Mouse (Mus musculus) spleen, adult 2 months (tissue): Measurements from ENCODE around the gene Gm21497. TPM values are rescaled to one million over a fixed set of nuclear protein-coding genes. Genes with fewer than 3 reads are reported as not detected.
"Not testable (repeated sequence)": the region's sequence is repeated elsewhere in the genome, so short reads cannot be mapped to it uniquely, and the experiment has no call there.

ENCODE experiments used
- DNase-seq, 2 experiments: peaks; one replicate each; pipeline versions ENCODE4 v3.0.0 to v3.0.0-alpha.2; 2012 to 2021; ENCODE audit warnings: low spot score in 2 of 2, low read depth in 1 of 2
- H3K27ac ChIP-seq: fragments of 200-500 bp; 2 replicates; pipeline ENCODE4 v1.5.1; 2012; ENCODE audit warnings: low read length, inconsistent platforms; ENCODE audit not compliant: insufficient read depth
- H3K27me3 ChIP-seq: fragments of 200-500 bp; 2 replicates; pipeline ENCODE4 v1.6.1; 2012; ENCODE audit warnings: mild to moderate bottlenecking, moderate library complexity, low read length, inconsistent platforms; ENCODE audit not compliant: control insufficient read depth, insufficient read depth
- H3K36me3 ChIP-seq: fragments of 200-500 bp; 2 replicates; pipeline ENCODE4 v1.6.1; 2012; ENCODE audit warnings: mild to moderate bottlenecking, low read length, inconsistent platforms; ENCODE audit not compliant: control insufficient read depth, insufficient read depth
- H3K4me1 ChIP-seq: fragments of 200-500 bp; 2 replicates; pipeline ENCODE4 v1.6.1; 2011; ENCODE audit warnings: inconsistent platforms; ENCODE audit not compliant: control insufficient read depth, insufficient read depth, insufficient read length
- H3K4me3 ChIP-seq: fragments of 200-500 bp; 2 replicates; pipeline ENCODE4 v1.5.1; 2011; ENCODE audit warnings: mild to moderate bottlenecking, inconsistent platforms; ENCODE audit not compliant: insufficient read depth, insufficient read length; ENCODE audit errors: extremely low read depth
- WGBS: fragments of 180-500 bp; shearing (Covaris S2); methylation state at CpG from one replicate; pipeline ENCODE4 v1.1.7; 2018; 5-methylcytosine and 5-hydroxymethylcytosine counted together
- polyA plus RNA-seq: library from polyadenylated mRNA; depleted of rRNA; stranded (reverse); fragments of >200 nt; gene quantifications from 2 replicates; pipeline ENCODE4 v1.2.3, GENCODE M21; 2012; rRNA removed

Gene Gm21497
- not detected in 2 replicates for polyA plus RNA-seq

DNA sequence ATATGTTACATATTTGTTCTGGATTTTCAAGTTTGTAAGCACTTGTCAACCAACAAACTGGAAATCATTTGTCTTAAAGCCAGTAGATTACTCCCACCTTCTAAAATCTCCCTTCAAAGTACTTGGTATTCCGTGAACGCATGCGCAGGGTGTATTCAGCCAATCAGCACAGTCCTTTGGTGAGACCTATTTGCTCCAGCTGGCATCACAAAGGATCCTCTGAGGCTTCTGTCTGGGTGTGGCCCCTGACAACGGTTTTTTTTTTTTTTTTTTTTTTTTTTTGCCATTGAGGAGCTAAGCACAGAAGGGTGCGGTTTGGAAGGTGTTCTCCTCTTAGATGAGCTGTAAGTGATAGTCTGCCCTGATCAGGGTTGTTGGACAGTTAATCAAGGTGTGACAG, at the start of gene Gm21497:
Gene Gm21497, plus strand, starts transcription at position 301 of the 400 bp plus-strand sequence.
- DNase-seq, H3K27me3 ChIP-seq, H3K4me1 ChIP-seq, H3K4me3 ChIP-seq, H3K36me3 ChIP-seq, H3K27ac ChIP-seq: not testable (repeated sequence)
- no CpG with 5 or more reads among the region's 5 CpGs for WGBS
